Mouse (Mus musculus) thymus, adult 2 months (tissue): ENCODE measurements around the gene St3gal5.
"Not testable (repeated sequence)": the region's sequence is repeated elsewhere in the genome, so short reads cannot be mapped to it uniquely, and the experiment has no call there.

ENCODE experiments used
- CTCF ChIP-seq: fragments of 200-500 bp; IDR thresholded peaks from 2 replicates; pipeline ENCODE4 v1.5.1; 2012; ENCODE audit warnings: mild to moderate bottlenecking, control low read depth, low read length, moderate library complexity, borderline replicate concordance; ENCODE audit not compliant: control insufficient read depth, poor library complexity, insufficient read depth; ENCODE audit errors: extremely low read depth
- POLR2A ChIP-seq: fragments of 200-500 bp; IDR thresholded peaks from 2 replicates; pipeline ENCODE4 v1.6.1; 2012; ENCODE audit warnings: mild to moderate bottlenecking, low read length, control low read depth, moderate library complexity; ENCODE audit not compliant: control insufficient read depth, poor library complexity, insufficient read depth; ENCODE audit errors: extremely low read depth

DNA sequence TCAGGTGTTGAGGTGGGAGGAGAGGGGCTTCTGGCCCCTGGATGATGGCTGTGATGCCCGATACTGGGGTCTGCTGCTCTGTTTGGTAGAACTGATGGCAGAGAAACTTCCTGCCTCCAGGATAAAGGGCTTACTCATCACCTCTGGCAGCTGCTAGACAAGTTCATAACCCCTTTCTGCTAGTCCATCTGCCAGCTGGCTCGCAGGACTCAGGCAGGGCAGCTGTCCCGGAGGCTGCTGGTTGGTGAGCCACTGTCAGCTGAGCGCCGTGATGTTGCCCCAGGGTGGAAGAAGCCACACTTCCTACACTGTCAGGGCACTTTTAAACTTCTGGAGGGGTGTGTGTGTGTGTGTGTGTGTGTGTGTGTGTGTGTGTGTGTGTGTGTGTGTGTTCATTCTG lies 56.6 kb downstream of the St3gal5 start:
- not testable (repeated sequence) for TF ChIP-seq CTCF, POLR2A
